Mouse (Mus musculus) heart, embryonic 14.5 days (tissue): ENCODE measurements around the gene Etl4. TPM values are rescaled to one million over a fixed set of nuclear protein-coding genes. Genes with fewer than 3 reads are reported as not detected.

Experiments used
- ATAC-seq: fragments of 200-750 bp; cut with Nextera tagmentation; 2 replicates; pipeline ENCODE4 v1.8.0; 2017; ENCODE audit warnings: low read depth, moderate TSS enrichment; ENCODE audit not compliant: insufficient number of reproducible peaks, insufficient read depth, low FRiP score
- H3K27ac ChIP-seq, 2 experiments: fragments of 200-500 bp in 1 of 2; fragments of 300-500 bp in 1 of 2; sonication (generic) in 1 of 2; replicated peaks in 1 of 2; 2 replicates each; pipeline ENCODE4 v1.5.1; 2012 to 2014; ENCODE audit warnings: low read depth in 2 of 2, low read length in 2 of 2, control low read depth in 1 of 2, mild to moderate bottlenecking in 1 of 2, mixed read lengths in 1 of 2; ENCODE audit not compliant: control insufficient read depth in 1 of 2, insufficient read depth in 1 of 2
- H3K27me3 ChIP-seq: fragments of 300-500 bp; sonication (generic); 2 replicates; pipeline ENCODE4 v1.6.1; 2014; ENCODE audit warnings: mild to moderate bottlenecking, low read length, control low read depth; ENCODE audit not compliant: control insufficient read depth, insufficient read depth
- H3K36me3 ChIP-seq: fragments of 300-500 bp; sonication (generic); 2 replicates; pipeline ENCODE4 v1.6.1; 2014; ENCODE audit warnings: mild to moderate bottlenecking, control low read depth, low read length, mixed read lengths; ENCODE audit not compliant: control insufficient read depth, insufficient read depth
- H3K4me1 ChIP-seq, 2 experiments: fragments of 200-500 bp in 1 of 2; fragments of 300-500 bp in 1 of 2; sonication (generic) in 1 of 2; 2 replicates each; pipeline ENCODE4 v1.6.1; 2012 to 2014; ENCODE audit warnings: low read length in 2 of 2, control low read depth in 1 of 2, mixed read lengths in 1 of 2; ENCODE audit not compliant: control insufficient read depth in 2 of 2, insufficient read depth in 2 of 2
- H3K4me2 ChIP-seq: fragments of 300-500 bp; sonication (generic); 2 replicates; pipeline ENCODE4 v1.6.1; 2014; ENCODE audit warnings: mild to moderate bottlenecking, low read length
- H3K4me3 ChIP-seq, 2 experiments: fragments of 200-500 bp in 1 of 2; fragments of 300-500 bp in 1 of 2; sonication (generic) in 1 of 2; 2 replicates each; pipeline ENCODE4 v1.5.1; 2012 to 2014; ENCODE audit warnings: low read length in 2 of 2, mild to moderate bottlenecking in 2 of 2, control low read depth in 1 of 2, low read depth in 1 of 2, moderate library complexity in 1 of 2; ENCODE audit not compliant: control insufficient read depth in 1 of 2, insufficient read depth in 1 of 2
- H3K9ac ChIP-seq: fragments of 300-500 bp; sonication (generic); 2 replicates; pipeline ENCODE4 v1.6.1; 2014; ENCODE audit warnings: mild to moderate bottlenecking, low read length
- H3K9me3 ChIP-seq: fragments of 300-500 bp; sonication (generic); 2 replicates; pipeline ENCODE4 v1.6.1; 2016; ENCODE audit warnings: low read length, control low read depth; ENCODE audit not compliant: control insufficient read depth
- WGBS: fragments of 180-500 bp; shearing (Covaris S2); extraction: QIAGEN DNeasy Blood & Tissue Kit; methylation state at CpG from one replicate; pipeline ENCODE4 v1.1.7; 2014; 5-methylcytosine and 5-hydroxymethylcytosine counted together
- polyA plus RNA-seq: library from polyadenylated mRNA; unstranded; fragments of >200 nt; fragmentation: Nextera tagmentation; extraction: Ambion mirVana; gene quantifications from 2 replicates; pipeline ENCODE4 v1.2.1, GENCODE M21; 2014

Etl4 gene
- 11.1 and 11.3 TPM in 2 replicates for polyA plus RNA-seq

DNA sequence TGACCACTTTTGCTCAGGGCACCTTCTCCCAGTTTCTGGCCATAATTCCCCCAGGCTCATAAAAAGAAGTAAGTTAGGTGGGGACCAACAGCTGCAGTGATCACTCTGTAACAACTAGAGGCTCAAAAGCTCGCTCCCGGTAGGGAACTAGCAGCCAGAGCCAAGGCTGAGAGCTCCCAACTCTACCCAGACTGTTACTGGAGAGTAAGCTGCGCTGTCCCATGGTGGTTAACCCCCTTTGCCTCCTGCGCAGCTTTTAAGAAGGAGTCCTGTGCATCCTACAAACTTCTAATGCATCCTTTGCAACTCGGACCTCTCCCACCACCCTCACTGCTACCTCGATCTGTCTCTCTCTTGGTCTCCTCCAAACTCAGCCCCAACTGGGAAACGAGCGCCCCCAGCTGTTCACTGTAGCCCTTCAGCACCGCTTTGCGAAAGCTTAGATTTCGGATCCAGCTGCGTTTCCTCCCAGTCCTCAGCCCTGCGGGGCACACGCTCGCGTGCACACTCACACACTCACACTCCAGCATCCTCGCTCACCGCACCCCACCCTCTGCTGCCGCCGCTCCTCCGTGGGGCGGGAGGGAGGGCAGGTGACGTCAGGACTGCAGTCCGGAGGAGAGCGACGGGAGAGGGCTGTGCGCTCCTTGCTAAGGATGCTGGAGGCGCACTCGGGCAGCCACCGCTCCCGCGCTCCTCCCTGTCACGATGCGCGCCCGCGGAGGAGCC, at the start of gene Etl4:
Gene Etl4, plus strand, starts transcription at position 610 of the 729 bp plus-strand sequence.
- Histone ChIP-seq H3K27me3 (peaks cover 44% of the 10 kb centered on the region), H3K9me3 (no peaks in the 10 kb centered on the region), H3K27ac (no peak within 1 kb of the TSS), H3K4me3 (peak within 1 kb of the TSS; percentile 38 to 43), H3K4me2 (peak within 1 kb of the TSS; percentile 90), H3K4me1 (peaks cover 3 to 8% of the 10 kb centered on the region in 2 experiments; a peak in 2 of 4 replicates), H3K36me3 (no peaks in the 10 kb centered on the region), H3K9ac (peak within 1 kb of the TSS; percentile 34; the same call in 1 of the 2 replicates)
- 0 out of 2 replicates have a peak, but pooled peaks have one; percentile 17 for ATAC-seq
- WGBS, result under 1% methylated on average over 37 of the region's 37 CpGs

DNA sequence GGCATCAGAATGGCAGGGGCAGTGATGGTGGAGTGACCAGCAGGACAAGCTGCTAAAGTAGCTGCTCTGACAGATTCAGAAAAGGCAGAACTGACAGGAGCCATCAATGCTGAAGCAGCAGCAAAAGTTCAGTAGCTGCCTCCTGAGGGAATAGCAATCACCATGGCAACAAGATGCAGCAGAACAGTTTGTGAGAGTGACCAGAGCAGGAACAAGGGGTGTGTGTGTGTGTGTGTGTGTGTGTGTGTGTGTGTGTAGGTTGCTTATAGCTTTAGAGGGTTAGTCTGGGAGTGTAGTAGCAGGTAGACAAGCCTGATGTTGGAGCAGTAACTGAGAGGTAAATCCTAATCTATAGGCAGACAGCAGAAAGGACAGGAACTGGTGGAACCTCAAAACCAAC, 40.4 kb upstream of the Etl4 start:
- Histone ChIP-seq H3K4me3 (no peak overlapping the region), H3K4me1 (no peaks in the 10 kb centered on the region), H3K27ac (no peak overlapping the region), H3K9me3 (no peaks in the 10 kb centered on the region), H3K4me2 (no peak overlapping the region), H3K27me3 (no peaks in the 10 kb centered on the region), H3K9ac (no peak overlapping the region), H3K36me3 (no peaks in the 10 kb centered on the region)
- no peak for ATAC-seq

DNA sequence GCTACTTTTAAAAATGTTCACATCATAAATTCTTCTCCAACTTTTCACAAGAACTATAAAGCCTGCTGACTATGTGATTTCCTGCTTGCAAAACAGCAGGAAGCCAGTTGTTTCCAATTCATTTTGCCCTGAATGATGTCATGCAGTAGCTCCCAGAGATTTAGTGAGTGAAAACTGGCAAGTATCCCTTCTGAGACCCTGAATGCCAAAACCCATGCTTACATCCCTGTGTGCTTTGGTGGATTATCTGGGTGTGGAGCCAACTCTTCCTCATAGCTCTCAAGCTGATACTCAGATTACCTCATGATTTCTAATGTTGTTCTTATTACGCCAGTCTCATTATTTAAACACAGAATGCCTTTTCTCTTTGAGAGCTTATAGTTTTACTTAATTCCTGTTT, 37.7 kb upstream of the Etl4 start:
- 64% methylated on average over 1 of the region's 1 CpGs for WGBS
- no peak overlapping the region for H3K27ac ChIP-seq
- H3K9me3 ChIP-seq, result no peaks in the 10 kb centered on the region
- H3K36me3 ChIP-seq, result no peaks in the 10 kb centered on the region
- H3K4me3 ChIP-seq, result no peak overlapping the region
- H3K4me2 ChIP-seq, result no peak overlapping the region
- ATAC-seq, result no peak
- no peaks in the 10 kb centered on the region for H3K27me3 ChIP-seq
- H3K9ac ChIP-seq, result no peak overlapping the region
- H3K4me1 ChIP-seq, result no peaks in the 10 kb centered on the region

DNA sequence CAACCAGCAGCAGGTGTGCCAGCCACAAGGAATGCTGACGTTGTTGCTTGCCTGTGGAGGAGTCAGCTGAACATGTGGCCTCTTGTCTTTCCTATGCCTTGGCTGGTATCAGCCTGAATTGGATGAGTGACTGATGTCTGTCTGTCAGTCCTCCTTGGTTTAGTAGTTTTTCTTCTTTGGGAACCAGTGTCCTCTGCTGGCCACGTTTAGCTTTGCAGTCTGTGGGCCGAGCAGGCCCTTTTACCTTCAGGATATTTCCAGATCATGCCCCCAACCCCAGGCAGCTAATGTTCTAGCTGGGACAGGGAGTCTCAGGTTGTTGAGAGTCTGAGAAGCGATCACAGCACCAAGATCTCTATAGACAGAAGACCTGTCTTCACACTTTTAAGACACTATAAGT, 18.7 kb upstream of the Etl4 start:
- Histone ChIP-seq H3K36me3 (no peaks in the 10 kb centered on the region), H3K9me3 (no peaks in the 10 kb centered on the region), H3K9ac (no peak overlapping the region), H3K4me3 (no peak overlapping the region), H3K27ac (no peak overlapping the region), H3K27me3 (no peaks in the 10 kb centered on the region), H3K4me2 (no peak overlapping the region), H3K4me1 (no peaks in the 10 kb centered on the region)
- 43% methylated on average over 4 of the region's 4 CpGs for WGBS
- no peak for ATAC-seq

DNA sequence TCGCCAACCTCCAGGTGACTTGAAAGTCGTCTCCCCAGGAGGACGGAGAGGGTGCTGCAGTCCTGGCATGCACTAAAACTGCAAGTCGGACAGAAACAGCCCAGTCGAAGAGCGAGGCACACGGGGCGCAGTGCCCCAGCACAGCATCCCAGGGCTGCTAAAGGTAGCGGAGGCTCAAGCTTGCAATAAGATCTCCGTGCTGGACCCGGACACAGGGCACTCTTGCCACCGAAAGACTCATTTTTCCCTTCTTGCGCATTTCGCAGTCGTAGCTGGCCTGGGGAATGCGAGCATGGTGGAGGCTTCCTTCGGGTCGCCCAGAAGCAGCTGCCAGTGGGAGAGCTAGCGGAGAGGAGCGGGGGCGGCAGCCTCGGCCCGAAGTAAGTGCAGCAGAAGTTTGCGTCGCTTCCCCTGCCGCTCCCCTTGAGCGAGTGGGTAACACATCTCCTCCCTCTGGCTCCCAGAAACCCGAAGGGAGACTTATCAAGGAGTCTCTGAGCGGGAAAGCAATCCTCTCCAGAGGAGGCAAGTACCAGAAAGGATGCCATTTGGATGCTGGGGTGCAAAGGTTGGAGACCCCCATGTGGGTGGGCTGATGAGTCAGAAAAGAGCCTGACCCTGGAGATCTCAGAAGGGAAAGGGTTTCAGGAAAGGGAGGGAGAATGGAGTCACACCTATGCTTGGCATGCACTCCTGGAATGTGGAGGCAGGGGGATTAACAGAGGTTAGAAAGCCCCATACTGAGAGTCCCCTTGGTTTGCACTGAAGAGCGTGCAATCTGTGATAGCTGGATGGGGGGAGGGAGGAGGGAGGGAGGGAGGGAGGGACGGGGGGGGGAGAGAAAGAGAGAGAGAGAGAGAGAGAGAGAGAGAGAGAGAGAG, 560 bp downstream of the Etl4 start:
- H3K9me3 ChIP-seq, result no peaks in the 10 kb centered on the region
- H3K4me1 ChIP-seq, result peaks cover 3 to 8% of the 10 kb centered on the region in 2 experiments; a peak in 2 of 4 replicates
- whole genome bisulfite sequencing, result under 1% methylated on average over 30 of the region's 31 CpGs
- ATAC-seq, result peak; percentile 39; the same call in 1 of the 2 replicates
- peak overlapping the region; percentile 38 to 43 for H3K4me3 ChIP-seq
- H3K27me3 ChIP-seq, result peaks cover 44% of the 10 kb centered on the region
- H3K36me3 ChIP-seq, result no peaks in the 10 kb centered on the region
- no peak overlapping the region for H3K27ac ChIP-seq
- no peak overlapping the region for H3K9ac ChIP-seq
- H3K4me2 ChIP-seq, result peak overlapping the region; percentile 90

DNA sequence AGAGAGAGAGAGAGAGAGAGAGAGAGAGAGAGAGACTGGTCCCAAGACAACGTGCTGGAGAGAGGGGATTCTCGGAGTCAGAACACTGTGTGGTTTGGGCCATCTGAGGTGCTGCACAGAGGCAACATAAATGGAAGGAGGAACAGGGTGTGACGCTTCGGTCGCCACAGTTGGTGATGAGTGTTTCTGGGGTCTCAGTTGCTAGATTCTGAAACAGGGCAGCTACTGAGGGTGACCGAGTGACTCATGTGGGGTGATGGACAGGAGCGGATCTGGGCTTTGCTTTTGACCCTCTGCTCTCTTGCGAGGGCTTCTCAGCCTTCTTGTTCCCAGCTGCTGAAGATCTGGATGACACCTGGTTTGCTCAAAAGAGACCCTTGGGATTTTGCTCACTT, 1.2 kb downstream of the Etl4 start:
- Histone ChIP-seq H3K4me2 (no peak overlapping the region), H3K9me3 (no peaks in the 10 kb centered on the region), H3K9ac (no peak overlapping the region), H3K27me3 (peaks cover 44% of the 10 kb centered on the region), H3K36me3 (no peaks in the 10 kb centered on the region), H3K27ac (no peak overlapping the region), H3K4me1 (peaks cover 3 to 8% of the 10 kb centered on the region in 2 experiments; a peak in 2 of 4 replicates), H3K4me3 (no peak overlapping the region)
- no peak for ATAC-seq
- WGBS, result 2% methylated on average over 8 of the region's 8 CpGs

DNA sequence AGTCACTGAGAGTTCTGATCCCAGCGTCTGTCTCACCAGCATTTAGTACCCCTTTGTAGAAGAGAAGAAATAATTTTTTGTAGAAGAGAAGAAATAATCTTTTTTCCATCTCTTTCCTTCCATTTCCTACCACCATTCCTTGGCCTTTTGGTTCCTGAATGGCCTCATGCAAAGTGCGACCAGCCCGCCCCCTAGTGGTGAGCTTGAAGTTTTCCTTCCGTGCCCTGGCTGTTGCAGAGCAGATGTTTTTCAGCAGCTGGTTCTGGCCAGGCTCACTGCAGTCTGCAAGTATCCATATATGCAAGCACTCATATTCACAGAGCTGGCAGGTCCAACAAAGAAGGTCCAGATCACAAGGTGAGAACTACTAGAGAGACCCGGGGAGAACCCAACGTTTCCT, 9.6 kb downstream of the Etl4 start:
- H3K4me2 ChIP-seq, result no peak overlapping the region

More for the DNA sequence above, 9.6 kb downstream of the Etl4 start:
- H3K4me1 ChIP-seq, result no peaks in the 10 kb centered on the region
- no peaks in the 10 kb centered on the region for H3K9me3 ChIP-seq
- H3K9ac ChIP-seq, result no peak overlapping the region
- no peak for ATAC-seq
- no peaks in the 10 kb centered on the region for H3K27me3 ChIP-seq
- no peak overlapping the region for H3K27ac ChIP-seq
- 29% methylated on average over 6 of the region's 6 CpGs for WGBS
- no peak overlapping the region for H3K4me3 ChIP-seq
- no peaks in the 10 kb centered on the region for H3K36me3 ChIP-seq
